8 mouse cellular contexts compared by ENCODE assay signal in the genomic region with DNA sequence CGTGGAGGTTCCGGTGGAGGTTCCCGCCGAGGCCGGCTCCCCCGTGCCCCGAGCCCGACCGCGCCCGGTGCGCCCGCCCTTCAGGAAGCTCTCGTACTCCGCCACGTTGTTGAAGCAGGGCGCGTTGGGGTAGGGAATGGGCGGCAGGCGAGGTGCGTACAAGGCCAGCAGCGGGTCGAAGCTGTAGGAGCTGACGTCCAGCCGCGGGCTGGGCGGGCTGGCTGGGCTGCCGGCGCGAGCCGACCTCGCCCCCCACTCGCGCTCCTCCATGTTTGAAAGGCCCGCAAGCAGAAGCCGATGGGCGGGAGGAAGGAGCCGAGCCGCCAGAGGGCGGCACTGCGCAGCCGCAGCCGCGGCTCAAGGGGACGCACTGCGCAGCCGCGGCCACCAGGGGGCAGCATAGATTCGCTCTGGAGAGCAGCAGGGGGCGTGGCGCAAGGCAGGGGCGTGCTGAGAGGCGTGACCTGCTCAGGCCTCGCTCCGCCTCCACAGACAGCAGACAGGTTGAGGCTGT. TPM values are rescaled to one million over a fixed set of nuclear protein-coding genes. Genes with fewer than 3 reads are reported as not detected.
A peak's percentile ranks its signal among the peaks of the same experiment; 100 is the strongest.
DNase-seq lines count a peak whose midpoint lies in the region; ATAC-seq lines count a peak whose summit lies in the region.

Gene Lsm11, minus strand, starts transcription at position 293 of the 514 bp plus-strand sequence.

- no peaks in the 10 kb centered on the region for H3K27me3 ChIP-seq in forebrain, embryonic 10.5 days (ENCODE audit: poor library complexity, severe bottlenecking)
- H3K27me3 ChIP-seq in heart, embryonic 16.5 days (ENCODE audit: control insufficient read depth, insufficient read depth, low read length): no peaks in the 10 kb centered on the region
- H3K27me3 ChIP-seq in liver, embryonic 15.5 days: no peaks in the 10 kb centered on the region
- no peaks in the 10 kb centered on the region for H3K27me3 ChIP-seq in neural tube, embryonic 12.5 days (replicated peaks)

- H3K4me3 ChIP-seq in forebrain, embryonic 10.5 days: peak within 1 kb of the TSS; percentile 67
- peak within 1 kb of the TSS; percentile 72 for H3K4me3 ChIP-seq in heart, embryonic 16.5 days (ENCODE audit: low read length)
- peak within 1 kb of the TSS; percentile 87 for H3K4me3 ChIP-seq in liver, embryonic 15.5 days (replicated peaks)
- H3K4me3 ChIP-seq in neural tube, embryonic 12.5 days: peak within 1 kb of the TSS; percentile 86

- H3K4me2 ChIP-seq in heart, embryonic 16.5 days (ENCODE audit: low read depth, low read length): peak within 1 kb of the TSS; percentile 92
- H3K4me2 ChIP-seq in liver, embryonic 15.5 days: peak within 1 kb of the TSS; percentile 99
- peak within 1 kb of the TSS; percentile 88 for H3K4me2 ChIP-seq in neural tube, embryonic 12.5 days (replicated peaks)

- peaks cover 21% of the 10 kb centered on the region for H3K4me1 ChIP-seq in forebrain, embryonic 10.5 days
- peaks cover 13% of the 10 kb centered on the region for H3K4me1 ChIP-seq in heart, embryonic 16.5 days (ENCODE audit: control insufficient read depth, insufficient read depth, low read length)
- H3K4me1 ChIP-seq in liver, embryonic 15.5 days (replicated peaks): peaks cover 22% of the 10 kb centered on the region
- H3K4me1 ChIP-seq in neural tube, embryonic 12.5 days: peaks cover 15% of the 10 kb centered on the region

- H3K9me3 ChIP-seq in forebrain, embryonic 10.5 days: no peaks in the 10 kb centered on the region
- H3K9me3 ChIP-seq in heart, embryonic 16.5 days (replicated peaks; ENCODE audit: control insufficient read depth, low read length): no peaks in the 10 kb centered on the region
- no peaks in the 10 kb centered on the region for H3K9me3 ChIP-seq in liver, embryonic 15.5 days (replicated peaks)
- no peaks in the 10 kb centered on the region for H3K9me3 ChIP-seq in neural tube, embryonic 12.5 days

- DNase-seq in c-Kit-negative CD71-positive TER-119-positive erythroid progenitor cells, embryonic 14.5 days (ENCODE audit: low read depth, low spot score): peak; percentile 92
- DNase-seq in forebrain, embryonic 10.5 days (ENCODE audit: extremely low spot score, low spot score): peak; percentile 94
- peak; percentile 94 to 99 for DNase-seq in kidney, postnatal 36 days
- DNase-seq in telencephalon, adult 2 months (ENCODE audit: low read depth, low spot score): peak; percentile 73

- peak within 1 kb of the TSS; percentile 92 for H3K9ac ChIP-seq in heart, embryonic 16.5 days (ENCODE audit: low read length)
- H3K9ac ChIP-seq in liver, embryonic 15.5 days: peak within 1 kb of the TSS; percentile 77
- peak within 1 kb of the TSS; percentile 79 for H3K9ac ChIP-seq in neural tube, embryonic 12.5 days

- peak within 1 kb of the TSS; percentile 92 for H3K27ac ChIP-seq in forebrain, embryonic 10.5 days
- H3K27ac ChIP-seq in heart, embryonic 16.5 days (ENCODE audit: low read length): peak within 1 kb of the TSS; percentile 40
- peak within 1 kb of the TSS; percentile 66 for H3K27ac ChIP-seq in liver, embryonic 15.5 days (replicated peaks)
- no peak within 1 kb of the TSS for H3K27ac ChIP-seq in neural tube, embryonic 12.5 days

- peaks cover 32% of the 10 kb centered on the region for H3K36me3 ChIP-seq in forebrain, embryonic 10.5 days (replicated peaks)
- peaks cover 5% of the 10 kb centered on the region for H3K36me3 ChIP-seq in heart, embryonic 16.5 days (ENCODE audit: control insufficient read depth, insufficient read depth)
- peaks cover 14% of the 10 kb centered on the region for H3K36me3 ChIP-seq in liver, embryonic 15.5 days (replicated peaks)
- H3K36me3 ChIP-seq in neural tube, embryonic 12.5 days: peaks cover 16% of the 10 kb centered on the region; the same call in 1 of the 2 replicates

- under 1% methylated on average over 55 of the region's 55 CpGs for WGBS in forebrain, embryonic 10.5 days
- WGBS in heart, embryonic 16.5 days: under 1% methylated on average over 51 of the region's 55 CpGs
- 0% methylated on average over 52 of the region's 55 CpGs for WGBS in liver, embryonic 15.5 days (ENCODE audit: insufficient replicate concordance)
- WGBS in neural tube, embryonic 12.5 days: under 1% methylated on average over 53 of the region's 55 CpGs

- ATAC-seq in CD4-positive, CD25-positive, alpha-beta regulatory T cell, adult 4 months: peak; percentile 92
- peak; percentile 90 for ATAC-seq in heart, embryonic 16.5 days (replicated peaks; ENCODE audit: extremely low read depth, insufficient read depth, low FRiP score)
- peak; percentile 91 for ATAC-seq in liver, embryonic 15.5 days (ENCODE audit: insufficient read depth)
- peak; percentile 90 for ATAC-seq in neural tube, embryonic 12.5 days (ENCODE audit: low FRiP score, low read depth)

RNA-seq across cellular contexts. Expression of gene Lsm11, which starts in this region (rescaled TPM):
- 1 to 10 TPM; 1.6 to 2.4 TPM for polyA plus RNA-seq in CD4-positive, CD25-positive, alpha-beta regulatory T cell, adult 4 months (2017; shearing (Covaris generic))
- 5.9 and 6.5 TPM in 2 replicates for polyA plus RNA-seq in forebrain, embryonic 10.5 days (2016; fragmentation: Nextera tagmentation; extraction: Ambion mirVana)
- polyA plus RNA-seq in heart, embryonic 16.5 days (2015; fragmentation: Nextera tagmentation; extraction: Ambion mirVana): 5.6 and 6.1 TPM in 2 replicates
- polyA plus RNA-seq in liver, embryonic 15.5 days (2015; fragmentation: Nextera tagmentation; extraction: Ambion mirVana): 2.3 and 2.5 TPM in 2 replicates
- polyA plus RNA-seq in neural tube, embryonic 12.5 days (2016; fragmentation: Nextera tagmentation; extraction: Ambion mirVana): 15.8 and 16.0 TPM in 2 replicates
